Mouse (Mus musculus): ENCODE measurements around the gene Lmbr1l. TPM values are rescaled to one million over a fixed set of nuclear protein-coding genes. Genes with fewer than 3 reads are reported as not detected.
"Not testable (repeated sequence)": the region's sequence is repeated elsewhere in the genome, so short reads cannot be mapped to it uniquely, and the experiment has no call there.

The Lmbr1l gene
- polyA plus RNA-seq, 1 experiment = not detected

- WGBS = 82% methylated on average over 5 of the region's 5 CpGs
- Histone ChIP-seq H3K27ac (ENCODE audit: insufficient read depth, low read depth, low read length) (no peak overlapping the region), H3K4me1 (ENCODE audit: control insufficient read depth, insufficient read depth, low read length) (peaks cover 3% of the 10 kb centered on the region), H3K4me3 (ENCODE audit: insufficient read depth, low read depth, low read length) (no peak overlapping the region)
- TF ChIP-seq POLR2A (IDR thresholded peaks at IDR 0.05; ENCODE audit: insufficient read depth, low read depth, low read length) (no peak), CTCF (IDR thresholded peaks at IDR 0.05; ENCODE audit: insufficient read depth, low read depth, low read length) (no peak)
These were observed 9.5 kb upstream of the Lmbr1l start for GRCm38 (mm10) chr15:98927566-98927965.

GRCm38 (mm10) chr15:98924682-98925081 lies 6.7 kb upstream of the Lmbr1l start:
- 84% methylated on average over 3 of the region's 3 CpGs for WGBS

GRCm38 (mm10) chr15:98923031-98923537 lies 5.1 kb upstream of the Lmbr1l start:
- 83% methylated on average over 2 of the region's 2 CpGs for WGBS
- H3K4me3 ChIP-seq (ENCODE audit: insufficient read depth, low read depth, low read length) = no peak overlapping the region
- H3K27ac ChIP-seq (ENCODE audit: insufficient read depth, low read depth, low read length) = no peak overlapping the region
- H3K4me1 ChIP-seq (ENCODE audit: control insufficient read depth, insufficient read depth, low read length) = no peaks in the 10 kb centered on the region
- TF ChIP-seq CTCF (IDR thresholded peaks at IDR 0.05; ENCODE audit: insufficient read depth, low read depth, low read length) = no peak
- no peak for TF ChIP-seq POLR2A (IDR thresholded peaks at IDR 0.05; ENCODE audit: insufficient read depth, low read depth, low read length)

More at GRCm38 (mm10) chr15:98924682-98925081, 6.7 kb upstream of the Lmbr1l start:
- peaks cover 3% of the 10 kb centered on the region for H3K4me1 ChIP-seq (ENCODE audit: control insufficient read depth, insufficient read depth, low read length)
- TF ChIP-seq POLR2A (IDR thresholded peaks at IDR 0.05; ENCODE audit: insufficient read depth, low read depth, low read length) (no peak), CTCF (IDR thresholded peaks at IDR 0.05; ENCODE audit: insufficient read depth, low read depth, low read length) (no peak)
- no peak overlapping the region for H3K4me3 ChIP-seq (ENCODE audit: insufficient read depth, low read depth, low read length)
- no peak overlapping the region for H3K27ac ChIP-seq (ENCODE audit: insufficient read depth, low read depth, low read length)

GRCm38 (mm10) chr15:98922581-98922980 lies 4.5 kb upstream of the Lmbr1l start:
- Histone ChIP-seq H3K4me1 (ENCODE audit: control insufficient read depth, insufficient read depth, low read length) (no peaks in the 10 kb centered on the region), H3K4me3 (ENCODE audit: insufficient read depth, low read depth, low read length) (no peak overlapping the region), H3K27ac (ENCODE audit: insufficient read depth, low read depth, low read length) (no peak overlapping the region)
- TF ChIP-seq CTCF (IDR thresholded peaks at IDR 0.05; ENCODE audit: insufficient read depth, low read depth, low read length) = no peak
- TF ChIP-seq POLR2A (IDR thresholded peaks at IDR 0.05; ENCODE audit: insufficient read depth, low read depth, low read length) = no peak
- WGBS = 40% methylated on average over 3 of the region's 3 CpGs

- no peak overlapping the region for H3K27ac ChIP-seq (ENCODE audit: insufficient read depth, low read depth, low read length)
- TF ChIP-seq CTCF (IDR thresholded peaks at IDR 0.05; ENCODE audit: insufficient read depth, low read depth, low read length) (no peak), POLR2A (IDR thresholded peaks at IDR 0.05; ENCODE audit: insufficient read depth, low read depth, low read length) (no peak)
- 59% methylated on average over 5 of the region's 5 CpGs for WGBS
- H3K4me3 ChIP-seq (ENCODE audit: insufficient read depth, low read depth, low read length) = no peak overlapping the region
- H3K4me1 ChIP-seq (ENCODE audit: control insufficient read depth, insufficient read depth, low read length) = no peaks in the 10 kb centered on the region; the same call in 1 of the 2 replicates
These were observed 3.5 kb upstream of the Lmbr1l start for GRCm38 (mm10) chr15:98921510-98921909.

- not testable (repeated sequence) for H3K4me1 ChIP-seq (ENCODE audit: control insufficient read depth, insufficient read depth, low read length)
- H3K27ac ChIP-seq (ENCODE audit: insufficient read depth, low read depth, low read length) = peak overlapping the region; percentile 62; the same call in 1 of the 2 replicates
- peak overlapping the region; percentile 54 for H3K4me3 ChIP-seq (ENCODE audit: insufficient read depth, low read depth, low read length)
- 14% methylated on average over 8 of the region's 8 CpGs for WGBS
These were observed 466 bp upstream of the Lmbr1l start for GRCm38 (mm10) chr15:98918499-98918895.

GRCm38 (mm10) chr15:98917091-98917490 lies 940 bp downstream of the Lmbr1l start:
- H3K4me1 ChIP-seq (ENCODE audit: control insufficient read depth, insufficient read depth, low read length) = peaks cover 6% of the 10 kb centered on the region; the same call in 1 of the 2 replicates
- no peak for TF ChIP-seq POLR2A (IDR thresholded peaks at IDR 0.05; ENCODE audit: insufficient read depth, low read depth, low read length)
- no peak for TF ChIP-seq CTCF (IDR thresholded peaks at IDR 0.05; ENCODE audit: insufficient read depth, low read depth, low read length)
- H3K27ac ChIP-seq (ENCODE audit: insufficient read depth, low read depth, low read length) = peak overlapping the region; percentile 42
- WGBS = under 1% methylated on average over 14 of the region's 14 CpGs
- H3K4me3 ChIP-seq (ENCODE audit: insufficient read depth, low read depth, low read length) = peak overlapping the region; percentile 89

GRCm38 (mm10) chr15:98916016-98916415 lies 2.0 kb downstream of the Lmbr1l start:
- Histone ChIP-seq H3K4me1 (ENCODE audit: control insufficient read depth, insufficient read depth, low read length) (peaks cover 6% of the 10 kb centered on the region; the same call in 1 of the 2 replicates), H3K27ac (ENCODE audit: insufficient read depth, low read depth, low read length) (no peak overlapping the region), H3K4me3 (ENCODE audit: insufficient read depth, low read depth, low read length) (no peak overlapping the region)
- TF ChIP-seq POLR2A (IDR thresholded peaks at IDR 0.05; ENCODE audit: insufficient read depth, low read depth, low read length) (no peak), CTCF (IDR thresholded peaks at IDR 0.05; ENCODE audit: insufficient read depth, low read depth, low read length) (no peak)
- 94% methylated on average over 4 of the region's 4 CpGs for WGBS

GRCm38 (mm10) chr15:98914903-98915302 lies 3.1 kb downstream of the Lmbr1l start:
- H3K27ac ChIP-seq (ENCODE audit: insufficient read depth, low read depth, low read length) = no peak overlapping the region
- no peak for TF ChIP-seq CTCF (IDR thresholded peaks at IDR 0.05; ENCODE audit: insufficient read depth, low read depth, low read length)
- TF ChIP-seq POLR2A (IDR thresholded peaks at IDR 0.05; ENCODE audit: insufficient read depth, low read depth, low read length) = no peak
- 83% methylated on average over 6 of the region's 6 CpGs for WGBS

GRCm38 (mm10) chr15:98904692-98905091 lies 13.3 kb downstream of the Lmbr1l start:
- Histone ChIP-seq H3K27ac (ENCODE audit: insufficient read depth, low read depth, low read length) (no peak overlapping the region), H3K4me1 (ENCODE audit: control insufficient read depth, insufficient read depth, low read length) (no peaks in the 10 kb centered on the region), H3K4me3 (ENCODE audit: insufficient read depth, low read depth, low read length) (no peak overlapping the region)
- 36% methylated on average over 10 of the region's 10 CpGs for WGBS
- TF ChIP-seq CTCF (IDR thresholded peaks at IDR 0.05; ENCODE audit: insufficient read depth, low read depth, low read length) (peak; percentile 72), POLR2A (IDR thresholded peaks at IDR 0.05; ENCODE audit: insufficient read depth, low read depth, low read length) (no peak)

More at GRCm38 (mm10) chr15:98914903-98915302, 3.1 kb downstream of the Lmbr1l start:
- Histone ChIP-seq H3K4me3 (ENCODE audit: insufficient read depth, low read depth, low read length) (no peak overlapping the region), H3K4me1 (ENCODE audit: control insufficient read depth, insufficient read depth, low read length) (peaks cover 6% of the 10 kb centered on the region; the same call in 1 of the 2 replicates)
